Comparison of ENCODE assay signal across 22 mouse cellular contexts in the genomic region with DNA sequence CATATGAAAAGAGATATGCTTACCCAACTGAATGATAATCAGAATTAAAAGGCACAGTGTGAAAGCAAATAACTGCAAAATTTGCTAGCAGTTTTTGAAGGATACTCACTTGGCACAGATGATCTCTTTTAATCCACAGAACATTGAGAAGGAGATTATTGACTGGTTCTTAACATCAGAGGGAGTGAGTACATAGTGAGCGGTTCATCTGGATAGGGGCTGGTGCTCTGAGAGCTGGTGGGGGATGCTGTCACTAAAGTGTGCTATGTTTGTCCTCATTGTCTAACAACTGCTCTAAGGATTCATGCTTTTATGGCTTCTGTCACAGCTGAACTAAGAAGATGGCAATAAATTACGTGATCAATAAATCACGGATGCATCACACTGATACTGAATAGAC.
"Had no signal": no experiment of that assay in that cellular context is flagged by ENCODE, and none has a peak within 500 bp of the region (broad histone marks: within the 10 kb centered on the region; RNA-seq: fewer than 3 reads in every experiment).

No protein-coding gene starts in this region.

- ATAC-seq: inflammation-experienced regulatory T-cells, adult 6 months; intestine, embryonic 16.5 days; liver, postnatal 0 days; lung, postnatal 0 days had no signal

- H3K4me3 ChIP-seq: limb, embryonic 12.5 days; limb, embryonic 15.5 days had no signal

- H3K4me1 ChIP-seq: limb, embryonic 12.5 days; limb, embryonic 15.5 days had no signal

- H3K9ac ChIP-seq: limb, embryonic 12.5 days; limb, embryonic 15.5 days; liver, embryonic 14.5 days; liver, postnatal 0 days; lung, embryonic 14.5 days had no signal

- H3K27me3 ChIP-seq: limb, embryonic 12.5 days; limb, embryonic 15.5 days had no signal

- H3K9me3 ChIP-seq: limb, embryonic 12.5 days; limb, embryonic 15.5 days had no signal

- DNase-seq: kidney, adult 18-20 months; kidney, adult 9 months; kidney, postnatal 14 days; kidney, postnatal 4 days; left cerebral cortex, postnatal 4 days; liver, postnatal 0 days; lung, embryonic 14.5 days; right cerebral cortex, adult 18-20 months; right cerebral cortex, postnatal 14 days; right cerebral cortex, postnatal 4 days; thymus, adult 2 months; thymus, postnatal 14 days; thymus, postnatal 4 days had no signal

- H3K36me3 ChIP-seq: limb, embryonic 12.5 days; limb, embryonic 15.5 days had no signal

- H3K27ac ChIP-seq: limb, embryonic 12.5 days; limb, embryonic 15.5 days; liver, embryonic 14.5 days; macrophage; stomach, postnatal 0 days had no signal

- H3K4me2 ChIP-seq: limb, embryonic 12.5 days; limb, embryonic 15.5 days; liver, embryonic 11.5 days; lung, embryonic 14.5 days had no signal
